Mouse (Mus musculus): ENCODE measurements around the gene Ppp2r5d. TPM values are rescaled to one million over a fixed set of nuclear protein-coding genes. Genes with fewer than 3 reads are reported as not detected.

Gene Ppp2r5d
- polyA plus RNA-seq, 1 experiment from 2014 or later = 73.9 TPM

- no peak overlapping the region for H3K9ac ChIP-seq (ENCODE audit: low read length)
- H3K4me1 ChIP-seq (ENCODE audit: control insufficient read depth, insufficient read depth, low read length) = no peaks in the 10 kb centered on the region
- H3K4me3 ChIP-seq (ENCODE audit: low read depth, low read length) = no peak overlapping the region
- no peak overlapping the region for H3K27ac ChIP-seq (ENCODE audit: low read depth, low read length)
- no peaks in the 10 kb centered on the region for H3K9me3 ChIP-seq (replicated peaks; ENCODE audit: control insufficient read depth, low read length)
- 93% methylated on average over 26 of the region's 26 CpGs for WGBS
- H3K27me3 ChIP-seq (replicated peaks; ENCODE audit: control insufficient read depth, insufficient read depth, low read length) = peaks cover 6% of the 10 kb centered on the region; the same call in 1 of the 2 replicates
- H3K4me2 ChIP-seq (ENCODE audit: low read length) = no peak overlapping the region
- ATAC-seq (no peak), DNase-seq (ENCODE audit: low spot score) (no peak)
- H3K36me3 ChIP-seq (ENCODE audit: control insufficient read depth, insufficient read depth, low read length) = peaks cover 22% of the 10 kb centered on the region
Measured at GRCm38 (mm10) chr17:46725731-46726645, 21.1 kb upstream of the Ppp2r5d start.

- no peak overlapping the region for H3K9ac ChIP-seq (ENCODE audit: low read length)
- ATAC-seq = 0 out of 2 replicates have a peak, but pooled peaks have one; percentile 23
Measured at GRCm38 (mm10) chr17:46725273-46725672, 20.4 kb upstream of the Ppp2r5d start.

GRCm38 (mm10) chr17:46724477-46725084 is 19.7 kb upstream of the Ppp2r5d start:
- 82% methylated on average over 20 of the region's 20 CpGs for WGBS
- H3K36me3 ChIP-seq (ENCODE audit: control insufficient read depth, insufficient read depth, low read length) = peaks cover 25% of the 10 kb centered on the region
- DNase-seq (ENCODE audit: low spot score) = no peak

More at GRCm38 (mm10) chr17:46725273-46725672, 20.4 kb upstream of the Ppp2r5d start:
- WGBS = 53% methylated on average over 9 of the region's 9 CpGs
- Histone ChIP-seq H3K4me1 (ENCODE audit: control insufficient read depth, insufficient read depth, low read length) (no peaks in the 10 kb centered on the region), H3K9me3 (replicated peaks; ENCODE audit: control insufficient read depth, low read length) (no peaks in the 10 kb centered on the region), H3K36me3 (ENCODE audit: control insufficient read depth, insufficient read depth, low read length) (peaks cover 22% of the 10 kb centered on the region), H3K27me3 (replicated peaks; ENCODE audit: control insufficient read depth, insufficient read depth, low read length) (peaks cover 6% of the 10 kb centered on the region; the same call in 1 of the 2 replicates), H3K4me2 (ENCODE audit: low read length) (no peak overlapping the region), H3K4me3 (ENCODE audit: low read depth, low read length) (no peak overlapping the region), H3K27ac (ENCODE audit: low read depth, low read length) (no peak overlapping the region)
- DNase-seq (ENCODE audit: low spot score) = peak; percentile 58

GRCm38 (mm10) chr17:46721077-46721476 is 16.2 kb upstream of the Ppp2r5d start:
- Histone ChIP-seq H3K4me1 (ENCODE audit: control insufficient read depth, insufficient read depth, low read length) (no peaks in the 10 kb centered on the region), H3K9me3 (replicated peaks; ENCODE audit: control insufficient read depth, low read length) (no peaks in the 10 kb centered on the region), H3K4me3 (ENCODE audit: low read depth, low read length) (no peak overlapping the region), H3K4me2 (ENCODE audit: low read length) (no peak overlapping the region), H3K27me3 (replicated peaks; ENCODE audit: control insufficient read depth, insufficient read depth, low read length) (no peaks in the 10 kb centered on the region), H3K9ac (ENCODE audit: low read length) (no peak overlapping the region), H3K27ac (ENCODE audit: low read depth, low read length) (no peak overlapping the region), H3K36me3 (ENCODE audit: control insufficient read depth, insufficient read depth, low read length) (peaks cover 34% of the 10 kb centered on the region)
- ATAC-seq (no peak), DNase-seq (ENCODE audit: low spot score) (no peak)
- WGBS = 92% methylated on average over 7 of the region's 7 CpGs

More at GRCm38 (mm10) chr17:46724477-46725084, 19.7 kb upstream of the Ppp2r5d start:
- ATAC-seq = no peak
- Histone ChIP-seq H3K4me3 (ENCODE audit: low read depth, low read length) (no peak overlapping the region), H3K9ac (ENCODE audit: low read length) (no peak overlapping the region), H3K27ac (ENCODE audit: low read depth, low read length) (no peak overlapping the region), H3K27me3 (replicated peaks; ENCODE audit: control insufficient read depth, insufficient read depth, low read length) (peaks cover 6% of the 10 kb centered on the region; the same call in 1 of the 2 replicates), H3K4me2 (ENCODE audit: low read length) (no peak overlapping the region), H3K4me1 (ENCODE audit: control insufficient read depth, insufficient read depth, low read length) (no peaks in the 10 kb centered on the region), H3K9me3 (replicated peaks; ENCODE audit: control insufficient read depth, low read length) (no peaks in the 10 kb centered on the region)

- no peak overlapping the region for H3K4me2 ChIP-seq (ENCODE audit: low read length)
- H3K9me3 ChIP-seq (replicated peaks; ENCODE audit: control insufficient read depth, low read length) = no peaks in the 10 kb centered on the region
- no peak overlapping the region for H3K9ac ChIP-seq (ENCODE audit: low read length)
- peaks cover 31% of the 10 kb centered on the region for H3K36me3 ChIP-seq (ENCODE audit: control insufficient read depth, insufficient read depth, low read length)
- no peak overlapping the region for H3K27ac ChIP-seq (ENCODE audit: low read depth, low read length)
- H3K4me3 ChIP-seq (ENCODE audit: low read depth, low read length) = no peak overlapping the region
- DNase-seq (ENCODE audit: low spot score) (no peak), ATAC-seq (no peak)
- H3K4me1 ChIP-seq (ENCODE audit: control insufficient read depth, insufficient read depth, low read length) = peaks cover 6% of the 10 kb centered on the region
- WGBS = 94% methylated on average over 11 of the region's 11 CpGs
- H3K27me3 ChIP-seq (replicated peaks; ENCODE audit: control insufficient read depth, insufficient read depth, low read length) = no peaks in the 10 kb centered on the region
Measured at GRCm38 (mm10) chr17:46714756-46715481, 10.0 kb upstream of the Ppp2r5d start.

GRCm38 (mm10) chr17:46713849-46714248 is 8.9 kb upstream of the Ppp2r5d start:
- Histone ChIP-seq H3K9me3 (replicated peaks; ENCODE audit: control insufficient read depth, low read length) (no peaks in the 10 kb centered on the region), H3K27me3 (replicated peaks; ENCODE audit: control insufficient read depth, insufficient read depth, low read length) (no peaks in the 10 kb centered on the region), H3K4me2 (ENCODE audit: low read length) (no peak overlapping the region), H3K36me3 (ENCODE audit: control insufficient read depth, insufficient read depth, low read length) (peaks cover 31% of the 10 kb centered on the region), H3K9ac (ENCODE audit: low read length) (no peak overlapping the region), H3K4me1 (ENCODE audit: control insufficient read depth, insufficient read depth, low read length) (peaks cover 6% of the 10 kb centered on the region), H3K27ac (ENCODE audit: low read depth, low read length) (no peak overlapping the region), H3K4me3 (ENCODE audit: low read depth, low read length) (no peak overlapping the region)
- ATAC-seq (no peak), DNase-seq (ENCODE audit: low spot score) (no peak)
- WGBS = 83% methylated on average over 9 of the region's 9 CpGs

- no peak for DNase-seq (ENCODE audit: low spot score)
- Histone ChIP-seq H3K4me3 (ENCODE audit: low read depth, low read length) (peak overlapping the region; percentile 97), H3K27ac (ENCODE audit: low read depth, low read length) (no peak overlapping the region), H3K4me2 (ENCODE audit: low read length) (peak overlapping the region; percentile 98), H3K9me3 (replicated peaks; ENCODE audit: control insufficient read depth, low read length) (no peaks in the 10 kb centered on the region), H3K27me3 (replicated peaks; ENCODE audit: control insufficient read depth, insufficient read depth, low read length) (no peaks in the 10 kb centered on the region), H3K36me3 (ENCODE audit: control insufficient read depth, insufficient read depth, low read length) (peaks cover 31% of the 10 kb centered on the region), H3K9ac (ENCODE audit: low read length) (peak overlapping the region; percentile 84), H3K4me1 (ENCODE audit: control insufficient read depth, insufficient read depth, low read length) (peaks cover 6% of the 10 kb centered on the region)
- 76% methylated on average over 7 of the region's 7 CpGs for WGBS
- ATAC-seq = no peak
Measured at GRCm38 (mm10) chr17:46712442-46712841, 7.5 kb upstream of the Ppp2r5d start.

- Histone ChIP-seq H3K9ac (ENCODE audit: low read length) (peak overlapping the region; percentile 84), H3K27me3 (replicated peaks; ENCODE audit: control insufficient read depth, insufficient read depth, low read length) (no peaks in the 10 kb centered on the region), H3K4me1 (ENCODE audit: control insufficient read depth, insufficient read depth, low read length) (peaks cover 6% of the 10 kb centered on the region), H3K4me3 (ENCODE audit: low read depth, low read length) (peak overlapping the region; percentile 97), H3K36me3 (ENCODE audit: control insufficient read depth, insufficient read depth, low read length) (peaks cover 28% of the 10 kb centered on the region), H3K27ac (ENCODE audit: low read depth, low read length) (peak overlapping the region; percentile 67; the same call in 1 of the 2 replicates), H3K4me2 (ENCODE audit: low read length) (peak overlapping the region; percentile 98), H3K9me3 (replicated peaks; ENCODE audit: control insufficient read depth, low read length) (no peaks in the 10 kb centered on the region)
- DNase-seq (ENCODE audit: low spot score) (no peak), ATAC-seq (peak; percentile 75)
- under 1% methylated on average over 62 of the region's 76 CpGs for WGBS
Measured at GRCm38 (mm10) chr17:46711612-46712271, 6.8 kb upstream of the Ppp2r5d start.

Data from forebrain, embryonic 14.5 days (tissue).